Mouse (Mus musculus): ENCODE results near the gene Sf3b4. TPM values are rescaled to one million over a fixed set of nuclear protein-coding genes. Genes with fewer than 3 reads are reported as not detected.
A peak's percentile ranks its signal among the peaks of the same experiment; 100 is the strongest.
"Not testable (repeated sequence)": the region's sequence is repeated elsewhere in the genome, so short reads cannot be mapped to it uniquely, and the experiment has no call there.

The Sf3b4 gene
- polyA plus RNA-seq, 1 experiment, result 66.2 TPM

DNA sequence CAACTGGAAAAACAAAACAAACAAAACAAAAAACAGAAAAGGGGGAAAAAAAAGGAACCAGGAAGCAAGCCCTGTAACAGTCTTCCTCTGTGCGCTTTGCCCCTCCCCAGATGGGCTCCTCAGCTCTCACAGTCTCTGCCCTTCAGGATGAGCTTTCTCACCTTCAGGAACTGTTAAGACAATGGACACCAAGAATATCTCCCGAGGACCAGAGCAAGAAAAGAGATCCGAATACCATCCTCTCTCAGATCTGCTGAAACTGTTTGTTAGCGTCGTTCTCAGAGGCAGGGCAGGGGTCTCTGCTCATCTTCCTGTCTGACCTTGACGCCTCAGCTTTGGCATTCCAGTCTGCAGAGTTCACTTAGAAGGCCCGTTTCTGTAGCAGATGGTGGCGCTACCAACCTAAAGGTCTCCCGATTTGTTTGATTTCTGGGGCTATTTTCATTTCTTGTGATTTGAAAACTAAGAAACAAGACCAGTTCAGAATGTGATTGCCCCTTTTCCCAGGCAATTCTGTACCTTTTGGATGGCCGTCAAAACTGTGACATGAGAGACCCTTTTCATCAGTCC is 1.1 kb upstream of the Sf3b4 start:
- WGBS, result 41% methylated on average over 10 of the region's 10 CpGs
- peaks cover 10% of the 10 kb centered on the region for H3K4me1 ChIP-seq (ENCODE audit: control insufficient read depth, insufficient read depth, low read length)
- TF ChIP-seq CTCF (IDR thresholded peaks at IDR 0.05; ENCODE audit: insufficient read depth, low read length) (no peak), POLR2A (IDR thresholded peaks at IDR 0.05; ENCODE audit: borderline replicate concordance, extremely low read depth, low read depth, low read length) (no peak)
- no peak overlapping the region for H3K4me3 ChIP-seq (replicated peaks; ENCODE audit: extremely low read depth, low read depth, low read length)
- no peak for DNase-seq

DNA sequence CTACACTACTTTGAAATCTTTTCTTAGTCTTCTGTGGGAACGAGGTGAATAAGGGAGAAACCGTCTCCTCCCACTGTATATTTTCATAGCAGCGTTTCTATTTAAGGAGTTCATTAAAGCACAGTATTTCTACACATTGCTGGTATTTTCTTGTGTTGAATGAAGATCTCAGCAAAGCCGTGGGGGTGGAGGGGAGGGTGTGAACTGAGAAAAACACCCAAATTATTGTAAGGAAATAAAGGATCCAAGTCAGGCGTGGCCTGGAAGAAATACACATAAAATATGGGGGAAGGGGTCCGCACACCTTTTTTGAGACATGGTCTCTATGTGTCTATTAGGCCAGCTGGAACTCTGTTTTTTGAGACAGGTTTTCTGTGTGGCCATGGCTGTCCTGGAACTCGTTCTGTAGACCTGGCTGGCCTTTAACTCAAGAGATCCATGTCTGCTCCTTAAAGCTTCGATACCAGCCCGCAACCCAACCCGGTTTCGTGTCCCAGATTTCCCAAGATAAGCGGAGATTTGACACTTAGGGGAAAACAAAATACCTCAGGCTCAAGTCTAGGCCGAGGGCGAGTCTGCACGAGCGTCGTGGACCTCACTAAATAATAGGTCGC is 442 bp upstream of the Sf3b4 start:
- H3K4me3 ChIP-seq (replicated peaks; ENCODE audit: extremely low read depth, low read depth, low read length), result peak overlapping the region; percentile 97
- no peak for TF ChIP-seq CTCF (IDR thresholded peaks at IDR 0.05; ENCODE audit: insufficient read depth, low read length)
- TF ChIP-seq POLR2A (IDR thresholded peaks at IDR 0.05; ENCODE audit: borderline replicate concordance, extremely low read depth, low read depth, low read length), result no peak
- WGBS, result 10% methylated on average over 18 of the region's 18 CpGs
- H3K4me1 ChIP-seq (ENCODE audit: control insufficient read depth, insufficient read depth, low read length), result peaks cover 10% of the 10 kb centered on the region
- peak; percentile 28 for DNase-seq

DNA sequence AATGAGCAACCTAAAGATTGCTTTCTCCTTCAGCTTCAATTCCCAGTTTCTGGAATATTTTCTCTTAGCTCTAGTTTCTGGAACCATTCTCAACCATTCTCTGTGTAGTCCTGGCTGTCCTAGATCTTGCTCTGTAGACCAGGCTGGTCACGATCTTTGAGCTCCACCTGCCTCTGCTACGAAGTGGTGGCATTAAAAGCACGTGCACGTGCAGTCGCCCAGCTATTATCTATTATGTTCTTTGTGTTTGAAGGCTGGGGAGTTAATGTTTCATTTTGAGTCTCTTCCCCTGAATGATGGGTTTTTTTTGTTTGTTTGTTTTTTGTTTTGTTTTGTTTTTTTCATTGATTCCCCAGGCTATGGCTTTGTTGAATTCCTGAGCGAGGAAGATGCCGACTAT is 1.1 kb downstream of the Sf3b4 start:
- 34% methylated on average over 7 of the region's 7 CpGs for WGBS
- H3K4me1 ChIP-seq (ENCODE audit: control insufficient read depth, insufficient read depth, low read length), result peaks cover 7% of the 10 kb centered on the region
- H3K4me3 ChIP-seq (replicated peaks; ENCODE audit: extremely low read depth, low read depth, low read length), result peak overlapping the region; percentile 92
- no peak for DNase-seq
- TF ChIP-seq POLR2A (IDR thresholded peaks at IDR 0.05; ENCODE audit: borderline replicate concordance, extremely low read depth, low read depth, low read length) (no peak), CTCF (IDR thresholded peaks at IDR 0.05; ENCODE audit: insufficient read depth, low read length) (no peak)

DNA sequence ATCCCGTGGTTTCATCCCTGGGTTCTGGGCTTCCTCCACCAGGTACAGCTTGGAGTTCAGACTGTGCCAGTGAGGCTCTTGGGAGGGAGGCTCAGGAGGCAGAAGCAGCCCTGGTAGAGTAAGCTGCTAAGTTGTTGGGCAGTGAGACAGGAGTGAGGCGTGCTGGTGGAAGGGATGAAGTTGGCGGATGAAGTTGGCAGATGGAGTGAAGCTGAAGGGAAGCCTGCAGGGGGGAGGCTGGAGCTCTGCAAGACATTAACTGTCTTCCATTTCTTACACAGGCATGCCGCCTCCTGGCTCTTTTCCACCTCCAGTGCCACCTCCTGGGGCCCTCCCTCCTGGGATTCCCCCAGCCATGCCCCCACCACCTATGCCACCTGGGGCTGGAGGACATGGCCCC is 1.9 kb downstream of the Sf3b4 start:
- not testable (repeated sequence) for DNase-seq; H3K4me1 ChIP-seq (ENCODE audit: control insufficient read depth, insufficient read depth, low read length); H3K4me3 ChIP-seq (replicated peaks; ENCODE audit: extremely low read depth, low read depth, low read length)
- 85% methylated on average over 4 of the region's 4 CpGs for WGBS

DNA sequence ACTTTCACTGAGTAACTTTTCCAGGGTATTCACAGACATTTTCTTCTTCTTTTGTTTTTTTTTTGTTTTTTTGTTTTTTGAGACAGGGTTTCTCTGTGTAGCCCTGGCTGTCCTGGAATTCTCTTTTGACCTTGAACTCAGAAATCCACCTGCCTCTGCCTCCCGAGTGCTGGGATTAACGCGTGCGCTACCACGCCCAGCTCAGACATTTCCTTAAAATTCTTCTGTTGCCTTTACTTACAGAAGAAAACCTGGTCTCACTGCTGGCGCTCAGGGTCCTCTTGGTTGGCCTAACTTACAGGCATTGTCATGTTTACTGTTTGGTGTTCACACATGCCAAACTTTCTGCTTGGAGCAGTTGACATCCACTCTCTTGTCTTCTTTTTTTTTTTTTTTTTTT is 3.1 kb downstream of the Sf3b4 start:
- TF ChIP-seq POLR2A (IDR thresholded peaks at IDR 0.05; ENCODE audit: borderline replicate concordance, extremely low read depth, low read depth, low read length) (no peak), CTCF (IDR thresholded peaks at IDR 0.05; ENCODE audit: insufficient read depth, low read length) (no peak)
- WGBS, result 89% methylated on average over 6 of the region's 6 CpGs
- Histone ChIP-seq H3K4me1 (ENCODE audit: control insufficient read depth, insufficient read depth, low read length) (peaks cover 7% of the 10 kb centered on the region), H3K4me3 (replicated peaks; ENCODE audit: extremely low read depth, low read depth, low read length) (no peak overlapping the region)
- DNase-seq, result no peak

DNA sequence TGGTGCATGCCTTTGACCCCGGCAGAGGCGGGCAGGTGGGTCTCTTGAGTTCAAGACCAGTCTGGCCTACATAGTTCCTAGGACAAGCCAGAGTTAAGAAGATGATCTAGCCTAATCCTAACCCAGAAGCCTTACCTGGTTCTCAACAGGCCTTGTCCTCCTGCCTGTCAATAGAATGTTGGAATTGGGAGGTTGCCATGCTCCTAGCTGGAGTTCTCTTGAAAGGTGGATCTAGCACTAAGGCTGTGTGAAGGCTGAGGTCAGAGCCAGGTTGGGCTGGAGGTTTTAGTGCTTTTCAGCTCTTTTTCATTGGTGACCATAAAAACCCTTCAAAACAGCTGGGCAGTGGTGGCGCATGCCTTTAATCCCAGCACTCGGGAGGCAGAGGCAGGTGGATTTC is 6.3 kb downstream of the Sf3b4 start:
- TF ChIP-seq POLR2A (IDR thresholded peaks at IDR 0.05; ENCODE audit: borderline replicate concordance, extremely low read depth, low read depth, low read length) (no peak), CTCF (IDR thresholded peaks at IDR 0.05; ENCODE audit: insufficient read depth, low read length) (no peak)
- no peak for DNase-seq
- 93% methylated on average over 4 of the region's 4 CpGs for WGBS
- Histone ChIP-seq H3K4me3 (replicated peaks; ENCODE audit: extremely low read depth, low read depth, low read length) (no peak overlapping the region), H3K4me1 (ENCODE audit: control insufficient read depth, insufficient read depth, low read length) (no peaks in the 10 kb centered on the region)

DNA sequence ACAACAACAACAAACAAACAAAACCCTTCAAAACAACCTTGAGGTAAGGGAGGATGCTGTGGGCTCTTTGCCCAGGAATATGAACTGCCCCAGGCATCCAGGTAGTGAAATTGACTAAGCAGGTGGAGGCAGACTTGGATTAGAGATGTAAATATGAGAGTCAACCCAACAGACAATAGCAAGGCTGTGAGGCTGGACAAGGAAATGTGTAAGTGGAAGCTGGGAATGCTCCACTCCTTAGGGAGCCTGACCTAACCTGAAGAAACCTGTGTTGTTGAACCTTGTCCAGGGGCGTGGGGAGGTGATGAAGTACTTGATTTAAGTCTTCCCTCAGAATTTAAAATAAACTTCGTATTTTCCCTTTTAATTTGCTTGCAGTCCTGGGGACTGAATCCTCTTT is 6.8 kb downstream of the Sf3b4 start:
- TF ChIP-seq POLR2A (IDR thresholded peaks at IDR 0.05; ENCODE audit: borderline replicate concordance, extremely low read depth, low read depth, low read length), result no peak
- no peak for TF ChIP-seq CTCF (IDR thresholded peaks at IDR 0.05; ENCODE audit: insufficient read depth, low read length)
- DNase-seq, result no peak
- WGBS, result 82% methylated on average over 2 of the region's 2 CpGs
- Histone ChIP-seq H3K4me1 (ENCODE audit: control insufficient read depth, insufficient read depth, low read length) (no peaks in the 10 kb centered on the region), H3K4me3 (replicated peaks; ENCODE audit: extremely low read depth, low read depth, low read length) (no peak overlapping the region)

DNA sequence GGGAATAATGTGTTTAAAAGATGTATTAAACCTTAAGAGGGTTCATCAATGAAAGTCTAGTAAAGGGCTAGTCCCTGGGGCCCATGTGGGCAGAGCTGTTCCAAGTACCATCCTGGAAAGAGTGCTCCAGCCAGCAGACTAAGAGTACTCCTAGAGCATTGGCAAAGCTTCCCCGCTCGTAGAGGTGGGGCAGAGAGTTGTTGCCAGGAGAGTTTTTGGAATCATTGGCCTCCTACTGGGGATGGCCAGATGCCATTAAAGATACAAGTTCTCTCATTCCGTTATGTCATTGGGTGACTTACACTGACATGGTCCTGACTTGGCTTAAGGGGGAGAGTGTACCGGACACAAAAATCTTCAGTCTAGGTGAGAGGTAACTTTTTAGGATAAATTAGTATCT is 7.4 kb downstream of the Sf3b4 start:
- TF ChIP-seq CTCF (IDR thresholded peaks at IDR 0.05; ENCODE audit: insufficient read depth, low read length), result no peak
- no peak for TF ChIP-seq POLR2A (IDR thresholded peaks at IDR 0.05; ENCODE audit: borderline replicate concordance, extremely low read depth, low read depth, low read length)

DNA sequence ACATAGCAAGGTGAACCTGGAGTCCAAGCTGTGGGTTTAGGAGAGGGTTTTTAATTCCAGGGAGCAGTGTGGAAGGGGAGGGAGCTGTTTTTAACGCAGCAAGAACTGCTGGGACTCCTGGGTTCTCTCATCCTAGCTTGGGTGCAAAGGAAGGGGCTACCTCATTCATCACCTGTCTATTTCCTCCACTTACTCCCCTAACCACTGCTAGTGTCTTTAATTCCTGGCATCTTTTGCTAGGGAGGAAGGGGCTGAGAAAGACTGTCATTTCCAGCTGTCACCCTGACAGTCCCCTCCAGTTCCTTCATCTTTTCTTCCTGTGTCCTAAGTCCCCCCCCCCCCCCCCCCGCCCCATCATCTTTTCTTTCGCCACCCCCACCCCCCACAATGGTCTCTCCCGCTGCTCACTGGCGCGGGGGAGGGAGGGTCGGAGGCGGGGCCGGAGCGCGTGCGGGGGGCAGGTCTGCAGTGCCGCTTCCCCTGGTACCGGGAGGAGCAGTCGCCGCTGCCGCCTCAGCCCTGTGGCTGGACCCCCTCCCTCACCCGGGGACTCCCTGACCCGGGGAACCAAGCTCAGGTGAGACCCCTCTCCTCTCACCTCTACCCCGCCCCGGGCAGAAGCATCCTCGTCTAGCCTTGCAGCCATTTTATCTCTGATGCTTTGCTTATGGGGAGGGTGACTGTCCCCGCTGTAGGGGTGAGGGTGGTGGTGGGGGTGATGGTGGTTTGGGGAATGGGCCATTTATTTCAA is 8.8 kb downstream of the Sf3b4 start, which contains the start of gene Sv2a:
Gene Sv2a (plus strand): TSS at position 425 of the 751 bp plus-strand sequence.
- Histone ChIP-seq H3K4me3 (replicated peaks; ENCODE audit: extremely low read depth, low read depth, low read length) (peak within 1 kb of the TSS; percentile 41), H3K4me1 (ENCODE audit: control insufficient read depth, insufficient read depth, low read length) (no peaks in the 10 kb centered on the region)
- DNase-seq, result no peak
- no peak for TF ChIP-seq POLR2A (IDR thresholded peaks at IDR 0.05; ENCODE audit: borderline replicate concordance, extremely low read depth, low read depth, low read length)
- no peak for TF ChIP-seq CTCF (IDR thresholded peaks at IDR 0.05; ENCODE audit: insufficient read depth, low read length)
- WGBS, result 1% methylated on average over 20 of the region's 23 CpGs

More for the DNA sequence above, 7.4 kb downstream of the Sf3b4 start:
- Histone ChIP-seq H3K4me3 (replicated peaks; ENCODE audit: extremely low read depth, low read depth, low read length) (no peak overlapping the region), H3K4me1 (ENCODE audit: control insufficient read depth, insufficient read depth, low read length) (no peaks in the 10 kb centered on the region)
- no peak for DNase-seq
- WGBS, result 35% methylated on average over 4 of the region's 4 CpGs

All from lung, adult 2 months (tissue).